Mouse (Mus musculus): ENCODE measurements around the gene Bcas3.

DNA sequence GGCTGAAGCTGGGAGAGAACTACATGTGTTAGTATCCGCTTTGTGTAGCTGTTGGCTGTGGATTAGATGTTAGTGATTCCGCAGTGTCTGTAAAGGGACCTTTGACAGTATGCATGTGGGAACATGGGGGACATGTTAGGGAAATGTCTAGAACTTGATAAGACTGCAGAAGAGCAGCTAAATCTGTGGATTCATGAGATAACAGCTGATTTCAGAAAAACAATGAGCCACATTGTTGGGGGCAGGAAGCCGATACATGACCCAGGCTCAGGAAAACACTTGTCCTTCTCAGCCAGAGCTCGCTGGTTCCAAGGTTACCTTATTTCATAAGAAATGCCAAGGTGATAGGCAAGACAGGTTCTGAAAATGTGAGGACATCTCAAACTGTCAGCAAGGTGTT lies 307.3 kb downstream of the Bcas3 start:
- TF ChIP-seq POLR2A (IDR thresholded peaks at IDR 0.05; ENCODE audit: low read depth, low read length) (no peak), CTCF (IDR thresholded peaks at IDR 0.05; ENCODE audit: extremely low read depth, insufficient read depth, insufficient read length, insufficient replicate concordance) (no peak)
